Mouse (Mus musculus) bone marrow, adult 2 months (tissue): ENCODE data around the gene Cntn1.

ENCODE experiments used
- CTCF ChIP-seq: fragments of 200-500 bp; IDR thresholded peaks from 2 replicates; pipeline ENCODE4 v1.5.1; 2011; ENCODE audit warnings: low read length, control low read depth; ENCODE audit not compliant: control insufficient read depth, insufficient read depth
- POLR2A ChIP-seq: fragments of 200-500 bp; IDR thresholded peaks from 2 replicates; pipeline ENCODE4 v1.6.1; 2011; ENCODE audit warnings: low read depth, mild to moderate bottlenecking, control low read depth, low read length, borderline replicate concordance; ENCODE audit not compliant: control insufficient read depth

- no peak for TF ChIP-seq POLR2A
- no peak for TF ChIP-seq CTCF
Measured at GRCm38 (mm10) chr15:92302796-92303195, 251.8 kb downstream of the Cntn1 start.
